ENCODE assay signal across 19 mouse cellular contexts in genomic region chr3:84254520-84254878, GRCm38 (mm10). TPM values are rescaled to one million over a fixed set of nuclear protein-coding genes. Genes with fewer than 3 reads are reported as not detected.
A peak's percentile ranks its signal among the peaks of the same experiment; 100 is the strongest.
DNase-seq lines count a peak whose midpoint lies in the region; ATAC-seq and TF ChIP-seq lines count a peak whose summit lies in the region.
"Had no signal": no experiment of that assay in that cellular context is flagged by ENCODE, and none has a peak within 500 bp of the region (broad histone marks: within the 10 kb centered on the region; RNA-seq: fewer than 3 reads in every experiment).

No protein-coding gene starts in this region.

- WGBS in hindbrain, embryonic 13.5 days, result 89% methylated on average over 2 of the region's 2 CpGs
- 91% methylated on average over 2 of the region's 2 CpGs for WGBS in hindbrain, embryonic 16.5 days
- 96% methylated on average over 2 of the region's 2 CpGs for WGBS in stomach, embryonic 16.5 days
- WGBS in stomach, postnatal 0 days, result 93% methylated on average over 2 of the region's 2 CpGs

- 0 out of 2 replicates have a peak, but pooled peaks cover 4% of the 10 kb centered on the region for H3K36me3 ChIP-seq in hindbrain, embryonic 13.5 days
- no peaks in the 10 kb centered on the region for H3K36me3 ChIP-seq in hindbrain, embryonic 16.5 days (ENCODE audit: control insufficient read depth, insufficient read depth, low read length)
- H3K36me3 ChIP-seq in stomach, embryonic 16.5 days (ENCODE audit: control insufficient read depth, insufficient read depth, low read length), result no peaks in the 10 kb centered on the region
- H3K36me3 ChIP-seq in stomach, postnatal 0 days (ENCODE audit: control insufficient read depth, insufficient read depth, low read length), result no peaks in the 10 kb centered on the region
- H3K36me3 ChIP-seq: embryonic facial prominence, embryonic 13.5 days; hindbrain, embryonic 15.5 days; limb, embryonic 15.5 days; liver, embryonic 15.5 days had no signal

- peak overlapping the region; percentile 87 for H3K27ac ChIP-seq in hindbrain, embryonic 13.5 days
- H3K27ac ChIP-seq in hindbrain, embryonic 16.5 days (ENCODE audit: low read depth, low read length), result no peak overlapping the region
- 0 out of 2 replicates have a peak overlapping the region, but pooled peaks have one; percentile 61 for H3K27ac ChIP-seq in stomach, embryonic 16.5 days (ENCODE audit: low read length)
- no peak overlapping the region for H3K27ac ChIP-seq in stomach, postnatal 0 days (replicated peaks)
- H3K27ac ChIP-seq: embryonic facial prominence, embryonic 13.5 days; kidney, postnatal 0 days; limb, embryonic 15.5 days; liver, embryonic 15.5 days; macrophage had no signal

- no peaks in the 10 kb centered on the region for H3K27me3 ChIP-seq in hindbrain, embryonic 13.5 days
- H3K27me3 ChIP-seq in hindbrain, embryonic 16.5 days (replicated peaks; ENCODE audit: control insufficient read depth, insufficient read depth, low read length), result no peaks in the 10 kb centered on the region
- no peaks in the 10 kb centered on the region for H3K27me3 ChIP-seq in stomach, embryonic 16.5 days (ENCODE audit: control insufficient read depth, insufficient read depth, low read length)
- no peaks in the 10 kb centered on the region for H3K27me3 ChIP-seq in stomach, postnatal 0 days (ENCODE audit: control insufficient read depth, insufficient read depth, low read length)
- H3K27me3 ChIP-seq: CH12.LX; embryonic facial prominence, embryonic 13.5 days; hindbrain, embryonic 15.5 days; limb, embryonic 15.5 days had no signal

- ATAC-seq in hindbrain, embryonic 13.5 days (ENCODE audit: low FRiP score), result no peak
- no peak for ATAC-seq in hindbrain, embryonic 16.5 days
- no peak for ATAC-seq in stomach, embryonic 16.5 days (ENCODE audit: insufficient read depth, low FRiP score)
- no peak for ATAC-seq in stomach, postnatal 0 days (ENCODE audit: low FRiP score, low TSS enrichment)
- ATAC-seq in megakaryocyte-erythroid progenitor cell, adult 5-6 weeks (replicated peaks; ENCODE audit: low FRiP score, low TSS enrichment, poor library complexity, severe bottlenecking), result peak; percentile 58; the same call in 1 of the 2 replicates

- DNase-seq in stomach, postnatal 0 days (ENCODE audit: low spot score), result no peak
- no peak for DNase-seq in heart, postnatal 4 days
- no peak for DNase-seq in kidney, postnatal 36 days
- DNase-seq: adrenal gland, postnatal 36 days; cerebellum, adult 11-12 months; cerebellum, postnatal 14 days; kidney, adult 18-20 months; thymus, postnatal 25 days had no signal

- H3K4me3 ChIP-seq in hindbrain, embryonic 13.5 days, result no peak overlapping the region
- H3K4me3 ChIP-seq in hindbrain, embryonic 16.5 days (ENCODE audit: low read length), result no peak overlapping the region
- H3K4me3 ChIP-seq in stomach, embryonic 16.5 days (replicated peaks; ENCODE audit: low read length), result no peak overlapping the region
- no peak overlapping the region for H3K4me3 ChIP-seq in stomach, postnatal 0 days (ENCODE audit: low read depth, low read length)
- H3K4me3 ChIP-seq: embryonic facial prominence, embryonic 13.5 days; hindbrain, embryonic 15.5 days; limb, embryonic 15.5 days; liver, embryonic 15.5 days had no signal

- H3K9me3 ChIP-seq in hindbrain, embryonic 13.5 days, result no peaks in the 10 kb centered on the region
- H3K9me3 ChIP-seq in hindbrain, embryonic 16.5 days (ENCODE audit: control insufficient read depth, low read length), result no peaks in the 10 kb centered on the region
- no peaks in the 10 kb centered on the region for H3K9me3 ChIP-seq in stomach, embryonic 16.5 days (replicated peaks; ENCODE audit: control insufficient read depth, low read length)
- H3K9me3 ChIP-seq in stomach, postnatal 0 days (ENCODE audit: control insufficient read depth, low read length), result no peaks in the 10 kb centered on the region
- H3K9me3 ChIP-seq: embryonic facial prominence, embryonic 13.5 days; hindbrain, embryonic 15.5 days; limb, embryonic 15.5 days; liver, embryonic 15.5 days had no signal

- H3K9ac ChIP-seq in hindbrain, embryonic 13.5 days, result no peak overlapping the region
- no peak overlapping the region for H3K9ac ChIP-seq in hindbrain, embryonic 16.5 days (ENCODE audit: low read depth, low read length)
- no peak overlapping the region for H3K9ac ChIP-seq in stomach, embryonic 16.5 days (ENCODE audit: low read length)
- no peak overlapping the region for H3K9ac ChIP-seq in stomach, postnatal 0 days (ENCODE audit: low read length)
- H3K9ac ChIP-seq: embryonic facial prominence, embryonic 13.5 days; hindbrain, embryonic 15.5 days; limb, embryonic 15.5 days; liver, embryonic 15.5 days had no signal

- no peak overlapping the region for H3K4me2 ChIP-seq in hindbrain, embryonic 13.5 days
- H3K4me2 ChIP-seq in hindbrain, embryonic 16.5 days (ENCODE audit: low read length), result no peak overlapping the region
- H3K4me2 ChIP-seq in stomach, embryonic 16.5 days (ENCODE audit: low read depth, low read length), result no peak overlapping the region
- H3K4me2 ChIP-seq in stomach, postnatal 0 days (replicated peaks; ENCODE audit: low read depth), result no peak overlapping the region
- H3K4me2 ChIP-seq: embryonic facial prominence, embryonic 13.5 days; hindbrain, embryonic 15.5 days; limb, embryonic 15.5 days; liver, embryonic 15.5 days had no signal

- TF ChIP-seq EP300 in stomach, postnatal 0 days (optimal IDR thresholded peaks at IDR 0.05), result no peak

- peaks cover 56% of the 10 kb centered on the region for H3K4me1 ChIP-seq in hindbrain, embryonic 13.5 days (replicated peaks)
- peaks cover 23% of the 10 kb centered on the region for H3K4me1 ChIP-seq in hindbrain, embryonic 16.5 days (ENCODE audit: control insufficient read depth, insufficient read depth, low read depth, low read length)
- H3K4me1 ChIP-seq in stomach, embryonic 16.5 days (ENCODE audit: control insufficient read depth, insufficient read depth, low read length), result peaks cover 19% of the 10 kb centered on the region
- no peaks in the 10 kb centered on the region; the same call in 1 of the 2 replicates for H3K4me1 ChIP-seq in stomach, postnatal 0 days (replicated peaks; ENCODE audit: control insufficient read depth, insufficient read depth)

- TF ChIP-seq CTCF in stomach, postnatal 0 days (IDR thresholded peaks at IDR 0.05; ENCODE audit: low read depth), result no peak

RNA-seq across cellular contexts. Expression of gene Trim2, which starts 52.2 kb away (rescaled TPM):
- 131 and 137 TPM in 2 replicates for polyA plus RNA-seq in hindbrain, embryonic 13.5 days (2015; fragmentation: Nextera tagmentation; extraction: Ambion mirVana)
- polyA plus RNA-seq in hindbrain, embryonic 16.5 days (2015; fragmentation: Nextera tagmentation; extraction: Ambion mirVana), result 151 and 154 TPM in 2 replicates
- polyA plus RNA-seq in stomach, embryonic 16.5 days (2015; fragmentation: Nextera tagmentation; extraction: Ambion mirVana), result 33.4 and 39.9 TPM in 2 replicates
- 30.0 and 30.7 TPM in 2 replicates for polyA plus RNA-seq in stomach, postnatal 0 days (2015; fragmentation: Nextera tagmentation; extraction: Ambion mirVana)
- 9.3 and 12.1 TPM in 2 replicates for total RNA-seq in megakaryocyte-erythroid progenitor cell, adult 5-6 weeks (2014; fragmentation: Nextera tagmentation)
- total RNA-seq in megakaryocyte-erythroid progenitor cell, adult 5-6 weeks (2017), result 4.9 and 6.1 TPM in 2 replicates
- 10 to 100 TPM in 1 of 2 experiments, 1 to 10 TPM in 1; 8.9 to 10.1 TPM for total RNA-seq in heart, postnatal 4 days (2021)

Comparison
In these comparisons a context has a peak if more than half of its experiments do, and no peak if none do; other contexts are left out.
1. H3K27ac ChIP-seq: peak in hindbrain, embryonic 13.5 days (single experiment) and stomach, embryonic 16.5 days (single experiment); none in hindbrain, embryonic 16.5 days (single experiment) and stomach, postnatal 0 days (single experiment).